Mouse (Mus musculus): ENCODE data around the gene Akr1a1. TPM values are rescaled to one million over a fixed set of nuclear protein-coding genes. Genes with fewer than 3 reads are reported as not detected.

Akr1a1 gene
- total RNA-seq, 2 experiments from 2014 or later, result 501 TPM

GRCm38 (mm10) chr4:116612621-116613020 lies 38.9 kb downstream of the Akr1a1 start:
- no peak for DNase-seq (ENCODE audit: low spot score in 2 of 2)
- intact Hi-C loops (cut with DNase I), result no loop called here

GRCm38 (mm10) chr4:116596978-116597881 lies 54.2 kb downstream of the Akr1a1 start:
- intact Hi-C loops (cut with DNase I), result no loop called here
- DNase-seq (ENCODE audit: low spot score in 2 of 2), result peak; percentile 88 to 89

GRCm38 (mm10) chr4:116596379-116596778 lies 55.1 kb downstream of the Akr1a1 start, which contains the start of gene Ccdc17:
Gene Ccdc17, plus strand, starts transcription at chr4:116596654.
- no peak for DNase-seq (ENCODE audit: low spot score in 2 of 2)
- intact Hi-C loops (cut with DNase I), result no loop called here

- intact Hi-C loops (cut with DNase I), result no loop called here
- DNase-seq (ENCODE audit: low spot score in 2 of 2), result no peak
Observed at GRCm38 (mm10) chr4:116595793-116596192, 55.7 kb downstream of the Akr1a1 start.

Other genes with a start within 250 kb of the Akr1a1 start
- gene Mast2, start 187.5 kb downstream of the Akr1a1 start, total RNA-seq (2021), result 10 to 100 TPM; 93.4 to 95.0 TPM
- gene Ipp, start 144.1 kb downstream of the Akr1a1 start, total RNA-seq (2021), result 10 to 100 TPM; 18.5 to 19.9 TPM
- 10 to 100 TPM; 10.2 to 11.3 TPM for gene Tmem69, start 95.7 kb downstream of the Akr1a1 start, total RNA-seq (2021)
- 10 to 100 TPM; 31.9 to 35.6 TPM for gene Gpbp1l1, start 94.0 kb downstream of the Akr1a1 start, total RNA-seq (2021)
- 1 to 10 TPM; 4.6 to 5.7 TPM for gene Ccdc17, start 55.0 kb downstream of the Akr1a1 start, total RNA-seq (2021)
- gene Nasp, start 23.7 kb downstream of the Akr1a1 start, total RNA-seq (2021), result 10 to 100 TPM; 47.6 to 49.9 TPM
- gene Prdx1, start 33.9 kb upstream of the Akr1a1 start, total RNA-seq (2021), result 100 to 1,000 TPM; 163 to 170 TPM
- gene Mmachc, start 56.7 kb upstream of the Akr1a1 start, total RNA-seq (2021), result 10 to 100 TPM; 14.6 to 17.0 TPM
- gene Ccdc163, start 56.8 kb upstream of the Akr1a1 start, total RNA-seq (2021), result 1 to 10 TPM; 3.3 to 5.2 TPM
- gene Tesk2, start 69.3 kb upstream of the Akr1a1 start, total RNA-seq (2021), result 1 to 10 TPM; 4.1 to 4.8 TPM
- gene Toe1, start 156.0 kb upstream of the Akr1a1 start, total RNA-seq (2021), result 10 to 100 TPM; 12.1 to 12.7 TPM
- 1 to 10 TPM; 1.5 to 3.2 TPM for gene Mutyh, start 156.0 kb upstream of the Akr1a1 start, total RNA-seq (2021)
- gene Hpdl, start 170.0 kb upstream of the Akr1a1 start, total RNA-seq (2021), result under 1 TPM; 0.44 to 0.72 TPM
- gene Zswim5, start 225.7 kb upstream of the Akr1a1 start, total RNA-seq (2021), result 1 to 10 TPM; 7.2 to 9.0 TPM

Data from left cerebral cortex, postnatal 14 days (tissue).